Mouse (Mus musculus) liver, postnatal 0 days (tissue): Measurements from ENCODE around the gene Gpr39.

Source experiments
- CTCF ChIP-seq: sonication (generic); IDR thresholded peaks from 2 replicates; pipeline ENCODE4 v1.5.1; 2016; ENCODE audit warnings: antibody characterized with exemption, low read depth
- EP300 ChIP-seq: IDR thresholded peaks from 2 replicates; pipeline ENCODE4 v1.6.1; 2016; ENCODE audit warnings: antibody characterized with exemption, low read depth, mild to moderate bottlenecking

- TF ChIP-seq CTCF (no peak), EP300 (no peak)
Measured at GRCm38 (mm10) chr1:125854646-125855045, 177.9 kb downstream of the Gpr39 start.
